Mouse (Mus musculus) C2C12 (cell line): ENCODE measurements at regions not wholly inside any gene's neighbourhood (a gene's known extent, or its start where the extent isn't known, plus 50 kb on each side); places are given as distances from the start of the nearest gene placed in this dataset.

Source experiments
- H3K27me3 ChIP-seq: one replicate; pipeline ENCODE4 v1.6.1; 2011; ENCODE audit not compliant: control insufficient read depth, insufficient read depth, insufficient read length
- H3K36me3 ChIP-seq: one replicate; pipeline ENCODE4 v1.6.1; 2011; ENCODE audit not compliant: control insufficient read depth, insufficient read depth
- H3K4me3 ChIP-seq: one replicate; pipeline ENCODE4 v1.5.1; 2011; ENCODE audit warnings: mild to moderate bottlenecking, control low read depth; ENCODE audit not compliant: poor library complexity, insufficient read depth, severe bottlenecking
- H3K79me2 ChIP-seq: one replicate; pipeline ENCODE4 v1.6.1; 2011; ENCODE audit not compliant: control insufficient read depth, insufficient read depth
- H3K79me3 ChIP-seq: one replicate; pipeline ENCODE4 v1.6.1; 2011; ENCODE audit warnings: low read depth, control low read depth
- H3ac ChIP-seq: one replicate; pipeline ENCODE3; 2011; ENCODE audit warnings: low read depth; ENCODE audit not compliant: control insufficient read depth, insufficient read length
- CEBPB ChIP-seq: IDR thresholded peaks from one replicate; pipeline ENCODE4 v1.6.1; 2011; ENCODE audit warnings: low read depth, mild to moderate bottlenecking, control low read depth, moderate library complexity
- CTCF ChIP-seq: IDR thresholded peaks from one replicate; pipeline ENCODE4 v1.5.1; 2011; ENCODE audit not compliant: control insufficient read depth, insufficient read depth, insufficient read length
- FOSL1 ChIP-seq: IDR thresholded peaks from one replicate; pipeline ENCODE4 v1.8.0; 2011; ENCODE audit warnings: mild to moderate bottlenecking, low read length; ENCODE audit not compliant: poor library complexity, insufficient read depth, severe bottlenecking
- MAX ChIP-seq: IDR thresholded peaks from one replicate; pipeline ENCODE4 v1.6.1; 2011; ENCODE audit warnings: mild to moderate bottlenecking, control low read depth
- MYOD1 ChIP-seq: IDR thresholded peaks from one replicate; pipeline ENCODE4 v1.6.1; 2011; ENCODE audit warnings: low read depth; ENCODE audit not compliant: control insufficient read depth, insufficient read length
- MYOG ChIP-seq: IDR thresholded peaks from one replicate; pipeline ENCODE4 v1.6.1; 2011; ENCODE audit not compliant: control insufficient read depth, insufficient read length; ENCODE audit errors: extremely low read depth
- USF1 ChIP-seq: IDR thresholded peaks from one replicate; pipeline ENCODE4 v1.6.1; 2011; ENCODE audit warnings: low read depth, mild to moderate bottlenecking, control low read depth, moderate library complexity

DNA sequence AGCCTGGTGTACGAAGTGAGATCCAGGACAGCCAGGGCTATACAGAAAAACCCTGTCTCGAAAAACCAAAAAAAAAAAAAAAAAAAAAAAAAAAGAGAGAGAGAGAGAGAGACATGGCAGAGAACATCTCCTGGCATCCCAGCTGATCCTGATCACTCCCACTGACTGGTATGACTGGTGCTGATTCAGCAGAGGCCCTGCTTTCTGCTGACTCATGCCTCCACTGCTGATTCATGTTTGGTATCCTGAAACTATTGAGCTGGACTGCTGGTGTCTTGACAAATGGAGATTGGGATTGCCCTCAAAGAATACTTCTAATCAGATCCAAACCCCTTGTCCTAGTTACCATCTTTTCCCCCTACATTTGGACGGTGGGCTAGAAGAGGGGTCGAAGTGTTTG, 101.9 kb downstream of the Nhlrc3 start:
- Histone ChIP-seq H3K79me3 (no peaks in the 10 kb centered on the region), H3ac (no peak overlapping the region), H3K79me2 (no peaks in the 10 kb centered on the region), H3K27me3 (no peaks in the 10 kb centered on the region), H3K36me3 (no peaks in the 10 kb centered on the region), H3K4me3 (no peak overlapping the region)
- TF ChIP-seq MAX (no peak), CEBPB (no peak), MYOD1 (no peak), FOSL1 (no peak), MYOG (no peak), USF1 (no peak), CTCF (no peak)

- Histone ChIP-seq H3K79me2 (no peaks in the 10 kb centered on the region), H3K4me3 (no peak overlapping the region), H3K79me3 (no peaks in the 10 kb centered on the region), H3K27me3 (no peaks in the 10 kb centered on the region), H3K36me3 (no peaks in the 10 kb centered on the region), H3ac (no peak overlapping the region)
- no peak for TF ChIP-seq USF1
- TF ChIP-seq CEBPB: no peak
- TF ChIP-seq MAX: no peak
- no peak for TF ChIP-seq MYOG
- no peak for TF ChIP-seq MYOD1
- TF ChIP-seq FOSL1: no peak
- TF ChIP-seq CTCF: no peak
These were observed 109.4 kb downstream of the Nhlrc3 start for GRCm38 (mm10) chr3:53353693-53354092.

GRCm38 (mm10) chr3:53353282-53353681, 109.8 kb downstream of the Nhlrc3 start:
- TF ChIP-seq FOSL1 (no peak), MYOG (no peak), CTCF (no peak), MYOD1 (no peak), USF1 (no peak), MAX (no peak), CEBPB (no peak)
- Histone ChIP-seq H3ac (no peak overlapping the region), H3K4me3 (no peak overlapping the region), H3K27me3 (no peaks in the 10 kb centered on the region), H3K36me3 (no peaks in the 10 kb centered on the region), H3K79me3 (no peaks in the 10 kb centered on the region), H3K79me2 (no peaks in the 10 kb centered on the region)

GRCm38 (mm10) chr3:53343638-53344037, 119.5 kb downstream of the Nhlrc3 start:
- no peak overlapping the region for H3ac ChIP-seq
- no peak for TF ChIP-seq USF1
- TF ChIP-seq MYOG: no peak
- no peak for TF ChIP-seq MAX
- TF ChIP-seq CEBPB: no peak
- TF ChIP-seq CTCF: no peak
- TF ChIP-seq FOSL1: no peak
- TF ChIP-seq MYOD1: no peak
- H3K27me3 ChIP-seq: no peaks in the 10 kb centered on the region
- no peaks in the 10 kb centered on the region for H3K36me3 ChIP-seq
- H3K79me3 ChIP-seq: no peaks in the 10 kb centered on the region
- H3K79me2 ChIP-seq: no peaks in the 10 kb centered on the region
- H3K4me3 ChIP-seq: no peak overlapping the region

DNA sequence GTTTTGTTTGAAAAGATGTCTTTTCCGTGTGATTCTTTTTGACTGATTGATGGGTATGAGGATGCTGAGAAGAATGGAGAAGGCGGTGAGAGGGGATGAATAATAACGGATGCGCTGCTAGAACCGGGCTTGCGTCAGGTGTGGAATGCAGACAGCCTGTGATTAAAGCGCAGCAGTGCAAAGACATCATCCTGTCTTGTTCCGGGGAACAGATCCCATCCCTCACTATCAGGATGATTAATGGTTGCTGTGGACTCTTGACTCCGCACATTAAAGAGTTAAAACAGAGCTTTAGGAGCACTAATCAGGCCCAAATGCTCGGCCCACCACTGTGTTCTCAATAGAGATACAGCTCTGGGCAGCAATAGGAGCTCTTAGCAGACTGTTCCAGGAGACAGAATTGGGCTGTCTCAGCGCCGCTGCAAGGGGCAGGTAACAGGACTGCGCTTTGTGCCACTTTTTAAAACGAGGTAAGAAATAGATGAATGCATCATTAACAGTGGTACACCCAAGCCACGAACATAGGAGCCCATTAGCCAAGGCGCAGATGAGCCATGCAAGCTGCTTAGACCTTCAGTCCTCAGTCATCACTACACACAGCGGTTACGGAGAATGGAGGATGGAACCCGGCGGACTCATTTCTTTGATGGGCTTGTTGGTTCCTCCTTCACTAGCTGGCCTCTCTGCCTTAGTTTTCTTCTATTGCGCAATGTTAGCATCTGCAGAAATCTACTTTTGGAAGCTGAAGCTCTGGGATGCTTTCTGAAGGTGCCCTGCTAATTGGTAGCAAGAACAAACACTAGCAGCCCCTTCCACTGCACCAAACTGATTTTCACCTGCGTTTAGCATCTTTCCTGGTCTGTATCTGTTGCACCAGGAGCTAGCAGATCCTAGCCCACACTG, 121.6 kb downstream of the Nhlrc3 start:
- no peaks in the 10 kb centered on the region for H3K79me2 ChIP-seq
- no peaks in the 10 kb centered on the region for H3K27me3 ChIP-seq
- TF ChIP-seq CEBPB (peak; percentile 67), MYOG (no peak)
- no peaks in the 10 kb centered on the region for H3K36me3 ChIP-seq
- no peaks in the 10 kb centered on the region for H3K79me3 ChIP-seq
- no peak overlapping the region for H3K4me3 ChIP-seq
- H3ac ChIP-seq: no peak overlapping the region

GRCm38 (mm10) chr3:53338571-53338970, 124.6 kb downstream of the Nhlrc3 start:
- Histone ChIP-seq H3K36me3 (no peaks in the 10 kb centered on the region), H3ac (no peak overlapping the region), H3K79me2 (no peaks in the 10 kb centered on the region), H3K79me3 (no peaks in the 10 kb centered on the region), H3K27me3 (no peaks in the 10 kb centered on the region), H3K4me3 (no peak overlapping the region)
- no peak for TF ChIP-seq CTCF
- TF ChIP-seq FOSL1: no peak
